Mouse (Mus musculus): ENCODE measurements around the gene Phex. TPM values are rescaled to one million over a fixed set of nuclear protein-coding genes. Genes with fewer than 3 reads are reported as not detected.

Gene Phex
- total RNA-seq, 2 experiments from 2014 or later: 0.59 to 0.79 TPM

DNA sequence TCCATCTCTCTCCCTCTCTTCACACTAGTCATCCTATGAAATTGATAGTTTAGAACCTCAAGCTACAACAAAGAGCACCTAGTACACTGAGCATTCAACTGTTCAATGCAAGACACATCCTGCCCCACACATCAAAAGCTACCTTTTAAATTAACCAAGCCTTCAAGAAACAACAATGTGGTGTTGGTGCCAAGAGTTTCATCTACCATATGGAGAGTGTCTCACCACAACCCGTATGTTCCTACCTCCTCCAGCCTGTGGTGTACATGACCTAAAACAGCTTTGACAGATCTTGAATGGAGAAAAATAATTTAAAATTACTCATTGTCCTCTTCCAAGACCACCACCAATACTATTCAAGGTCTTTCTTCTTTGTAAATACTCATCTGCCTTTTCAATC is 106.9 kb downstream of the Phex start:
- DNase-seq (ENCODE audit: low spot score in 2 of 2): no peak

- DNase-seq (ENCODE audit: low spot score in 2 of 2): no peak
Observed at GRCm38 (mm10) chrX:157307411-157307810, 107.7 kb downstream of the Phex start.

GRCm38 (mm10) chrX:157306796-157307405 is 108.2 kb downstream of the Phex start:
- no peak for DNase-seq (ENCODE audit: low spot score in 2 of 2)

DNA sequence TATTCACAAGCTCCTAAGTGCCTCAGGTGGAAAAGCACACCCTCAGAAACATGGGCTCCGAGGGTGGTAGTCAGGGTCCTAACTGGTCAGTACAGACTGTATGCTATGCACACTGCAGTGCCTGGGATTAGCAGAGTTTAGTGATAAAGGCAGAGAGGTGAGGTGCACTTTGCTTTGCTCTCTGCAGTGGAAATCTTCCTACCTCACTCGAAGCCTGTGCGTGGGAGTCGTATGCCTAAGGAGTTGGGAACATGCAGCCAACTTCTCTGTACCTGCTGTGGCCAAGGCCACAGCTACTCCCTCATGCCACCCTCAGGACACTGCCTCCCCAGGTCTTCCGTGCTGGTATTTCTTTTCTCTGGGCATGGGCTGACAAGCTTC is 109.3 kb downstream of the Phex start:
- peak in 1 of 2 experiments; percentile 3 for DNase-seq (ENCODE audit: low spot score in 2 of 2)

GRCm38 (mm10) chrX:157305193-157305851 is 109.8 kb downstream of the Phex start:
- no peak for DNase-seq (ENCODE audit: low spot score in 2 of 2)

DNA sequence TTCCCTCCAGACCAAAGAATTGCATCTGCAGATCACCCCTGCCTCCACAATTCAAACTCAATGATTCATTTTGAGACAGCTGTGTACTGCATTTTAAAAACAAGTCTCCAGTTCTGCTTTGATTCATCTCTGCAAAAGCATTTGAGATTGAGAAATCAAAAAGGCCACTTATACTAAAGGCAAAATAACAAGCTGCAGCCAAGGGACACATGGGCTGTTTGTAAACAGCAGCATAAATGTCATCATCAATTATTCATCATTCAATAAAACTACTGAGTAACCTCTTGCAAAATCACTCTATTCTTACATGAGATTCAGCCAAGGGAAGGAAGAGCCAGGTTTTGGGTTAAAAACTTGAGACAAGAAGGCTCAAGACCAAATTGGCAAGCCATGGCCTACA is 122.7 kb downstream of the Phex start:
- no peak for DNase-seq (ENCODE audit: low spot score in 2 of 2)

DNA sequence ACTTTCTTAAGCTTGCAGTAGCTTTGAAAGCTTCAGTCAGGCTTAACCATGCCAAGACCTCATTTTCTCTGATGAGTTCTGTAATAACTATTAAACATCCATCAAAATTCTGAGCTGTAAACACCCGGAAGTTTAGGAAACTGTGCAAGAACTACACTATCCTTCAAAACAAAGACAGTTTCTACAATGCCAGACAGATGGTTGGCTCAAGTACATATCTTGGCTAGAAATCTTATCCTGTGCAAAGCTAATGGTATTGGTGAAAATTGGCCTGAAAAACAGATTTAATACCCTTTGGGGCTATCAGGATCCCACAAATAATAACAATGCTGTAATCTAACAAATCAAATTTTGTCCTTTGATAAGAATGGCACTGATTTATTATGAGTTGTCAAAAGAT is 138.5 kb downstream of the Phex start:
- no peak for DNase-seq (ENCODE audit: low spot score in 2 of 2)

- DNase-seq (ENCODE audit: low spot score in 2 of 2): no peak
Observed at GRCm38 (mm10) chrX:157273291-157273690, 141.8 kb downstream of the Phex start.

GRCm38 (mm10) chrX:157271609-157272008 is 143.5 kb downstream of the Phex start:
- DNase-seq (ENCODE audit: low spot score in 2 of 2): no peak

- DNase-seq (ENCODE audit: low spot score in 2 of 2): no peak
Observed at GRCm38 (mm10) chrX:157269726-157270305, 145.3 kb downstream of the Phex start.

DNA sequence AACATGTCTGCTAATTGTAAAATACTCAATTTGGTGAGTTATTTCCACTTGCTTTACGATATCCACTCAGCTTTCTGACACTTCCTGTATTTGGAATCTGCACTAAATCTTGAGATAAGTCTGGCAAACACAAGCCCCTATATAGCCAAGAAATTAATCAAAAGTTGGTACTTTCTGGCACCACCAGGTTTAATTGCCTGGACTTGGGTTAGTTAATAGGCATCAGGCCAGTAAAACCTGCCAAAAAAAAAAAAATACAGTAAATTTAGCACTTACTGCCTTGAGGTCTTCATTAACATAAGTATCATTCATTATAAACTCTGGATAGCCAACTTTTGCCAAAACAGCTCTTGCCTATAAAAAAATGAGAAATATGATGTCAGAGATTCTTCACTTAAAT is 147.0 kb downstream of the Phex start:
- DNase-seq (ENCODE audit: low spot score in 2 of 2): no peak

DNA sequence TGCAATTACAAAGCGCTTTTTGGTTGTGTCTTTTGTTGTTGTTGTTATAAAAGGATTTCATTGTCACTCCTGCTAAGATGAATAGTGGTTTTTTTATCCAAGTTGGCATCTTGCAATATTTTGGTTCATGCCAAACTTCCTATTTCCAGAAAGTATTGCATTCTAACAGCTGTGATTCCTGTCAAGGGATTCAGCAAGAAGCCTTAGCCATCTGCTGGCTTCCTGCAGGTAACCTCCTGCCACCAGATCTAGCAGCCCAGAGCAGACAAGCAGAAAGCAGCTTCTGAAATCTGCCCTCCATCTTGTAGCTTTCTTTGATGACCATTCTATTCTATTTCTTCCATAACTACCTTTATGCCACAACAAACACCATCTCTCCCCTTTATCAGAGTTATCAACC is 212.4 kb downstream of the Phex start:
- DNase-seq (ENCODE audit: low spot score in 2 of 2): no peak

DNA sequence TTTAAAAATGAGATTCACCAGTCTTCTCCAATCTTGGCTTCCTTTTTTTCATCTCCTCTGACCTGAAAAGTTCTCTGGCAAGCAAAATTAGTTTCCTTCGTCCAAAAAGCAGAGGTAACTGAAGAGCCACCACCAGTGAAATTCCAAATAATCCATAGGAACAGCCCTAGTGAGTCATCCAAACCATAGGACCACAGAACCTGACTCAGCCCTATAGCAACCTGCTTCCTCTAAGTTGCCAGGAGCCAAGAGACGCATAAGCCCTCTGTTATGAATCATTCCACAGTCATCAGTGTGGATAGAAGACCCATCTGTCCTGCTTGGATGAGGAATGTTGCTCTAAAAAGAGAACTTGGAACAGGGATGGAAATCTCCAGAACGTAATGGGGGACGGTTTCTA is 230.9 kb downstream of the Phex start:
- peak in 1 of 2 experiments; percentile 6 for DNase-seq (ENCODE audit: low spot score in 2 of 2)

DNA sequence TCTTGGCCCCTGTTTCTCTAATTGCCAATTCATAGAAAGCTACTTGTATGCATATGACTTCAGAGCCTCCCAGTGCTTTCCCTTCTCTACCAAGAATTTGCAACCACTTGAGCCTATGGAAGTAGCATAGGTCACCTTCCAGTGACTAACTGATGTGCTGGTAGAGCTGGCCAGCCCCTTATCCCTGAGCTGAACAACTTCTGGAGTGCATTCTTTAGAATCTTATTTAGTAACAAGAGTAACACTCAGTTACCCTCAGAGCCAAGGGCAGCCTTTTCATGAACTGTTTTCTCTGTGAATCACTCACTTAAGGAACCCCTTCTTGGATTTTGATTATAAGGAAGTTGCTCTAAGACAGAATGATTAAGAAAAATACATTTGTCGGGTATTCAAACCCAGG is 234.3 kb downstream of the Phex start:
- DNase-seq (ENCODE audit: low spot score in 2 of 2): no peak

DNA sequence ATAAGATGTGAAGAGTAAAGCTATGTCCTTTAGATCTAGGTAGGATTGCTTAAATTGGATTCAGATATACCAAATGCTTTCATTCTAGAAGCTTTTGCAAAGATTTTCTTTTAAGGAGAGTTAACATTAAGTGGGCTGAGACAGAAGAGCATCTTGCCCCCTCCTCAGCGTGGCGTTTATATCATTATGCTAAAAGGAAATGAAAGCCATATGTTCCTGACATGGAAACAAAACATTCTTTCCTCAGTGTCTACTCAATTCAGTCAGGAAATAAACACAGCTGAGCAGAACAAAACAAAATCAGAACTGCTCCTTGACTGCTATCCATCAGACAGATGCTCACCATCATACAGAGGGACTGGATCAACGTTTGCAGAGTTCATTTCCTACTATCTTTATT is 251.0 kb downstream of the Phex start:
- no peak for DNase-seq (ENCODE audit: low spot score in 2 of 2)

- DNase-seq (ENCODE audit: low spot score in 2 of 2): no peak
Observed at GRCm38 (mm10) chrX:157163394-157163793, 251.7 kb downstream of the Phex start.

- no peak for DNase-seq (ENCODE audit: low spot score in 2 of 2)
Observed at GRCm38 (mm10) chrX:157144675-157145074, 270.4 kb downstream of the Phex start.

GRCm38 (mm10) chrX:157139601-157140000 is 275.5 kb downstream of the Phex start:
- DNase-seq (ENCODE audit: low spot score in 2 of 2): no peak

Small RNAs within 50 kb of the gene (microRNA-seq; reads per million reads assigned to microRNA genes)
- 0 reads per million in 2 experiments for gene Gm23798

Other genes with a start within 250 kb of the Phex start
- 10 to 100 TPM; 71.8 to 75.7 TPM for gene Sms, start 77.0 kb upstream of the Phex start, total RNA-seq (2021)
- not detected for gene Yy2, start 153.7 kb upstream of the Phex start, total RNA-seq (2021)
- gene Mbtps2, start 183.4 kb upstream of the Phex start, total RNA-seq (2021): 10 to 100 TPM; 28.9 to 32.1 TPM